Comparison of ENCODE assay signal across 8 mouse cellular contexts in the genomic region with DNA sequence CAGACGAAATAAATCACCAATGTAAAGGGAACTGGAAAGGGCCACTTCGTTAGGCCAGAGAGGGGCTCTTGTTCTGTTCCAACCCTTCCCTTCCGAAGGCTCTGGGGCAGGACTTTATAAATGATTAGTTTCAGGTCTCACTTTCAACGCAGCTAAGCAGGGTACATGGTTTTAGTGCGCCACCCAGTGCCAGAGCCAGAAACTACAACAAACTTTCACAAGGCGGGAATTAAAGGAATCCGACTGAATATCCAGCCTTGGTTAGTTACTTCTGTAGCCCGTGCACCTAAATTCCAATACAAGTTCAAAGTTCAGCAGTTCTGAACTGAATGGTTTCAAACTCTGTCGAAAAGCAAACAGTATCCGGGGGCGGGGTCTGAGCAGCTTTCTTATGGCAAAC. TPM values are rescaled to one million over a fixed set of nuclear protein-coding genes. Genes with fewer than 3 reads are reported as not detected.
DNase-seq lines count a peak whose midpoint lies in the region; ATAC-seq lines count a peak whose summit lies in the region.

No protein-coding gene starts in this region.

- no peaks in the 10 kb centered on the region for H3K9me3 ChIP-seq in megakaryocyte, embryonic 14.5 days

- H3K4me3 ChIP-seq in megakaryocyte, embryonic 14.5 days (replicated peaks), result peak overlapping the region; percentile 80

- ATAC-seq in activated CD4-positive, CD25-positive, alpha-beta regulatory T cell, adult 4 months, result peak; percentile 28
- no peak for ATAC-seq in erythroid progenitor cell, adult 5-6 weeks (replicated peaks; ENCODE audit: low FRiP score, poor library complexity, severe bottlenecking)

- H3K36me3 ChIP-seq in megakaryocyte, embryonic 14.5 days (replicated peaks; ENCODE audit: low read length), result no peaks in the 10 kb centered on the region

- peak; percentile 85 to 89 for DNase-seq in cerebellum, postnatal 10 days
- peak; percentile 86 to 88 for DNase-seq in frontal cortex, postnatal 36 days (ENCODE audit: low spot score in 2 of 2)
- DNase-seq in hindlimb bud, embryonic 11.5 days (ENCODE audit: extremely low spot score, low read depth, low spot score), result peak; percentile 86
- DNase-seq in left cerebral cortex, postnatal 10 days (ENCODE audit: extremely low spot score in 1 of 2, low spot score in 2 of 2), result peak; percentile 69 to 70
- peak; percentile 79 for DNase-seq in right cerebral cortex, postnatal 25 days

- peaks cover 5% of the 10 kb centered on the region for H3K4me1 ChIP-seq in megakaryocyte, embryonic 14.5 days

- intact Hi-C loops in left cerebral cortex, postnatal 10 days (cut with DNase I), result loop anchor here (2.0 kb wide), 1 partner anchor 172 kb away; the partner anchor contains the start of gene Rgs4

- H3K27me3 ChIP-seq in megakaryocyte, embryonic 14.5 days (replicated peaks), result peaks cover 20% of the 10 kb centered on the region

RNA-seq across cellular contexts. Expression of gene Ccdc190, which starts 9.2 kb away (rescaled TPM):
- polyA plus RNA-seq in activated CD4-positive, CD25-positive, alpha-beta regulatory T cell, adult 4 months (2017; shearing (Covaris generic)), result not detected
- total RNA-seq in left cerebral cortex, postnatal 10 days (2021), result 10 to 100 TPM in 1 of 2 experiments, 1 to 10 TPM in 1; 7.8 to 11.0 TPM
- 2.7 TPM in 1 of 2 replicates, not detected in the other for polyA plus RNA-seq in megakaryocyte, embryonic 14.5 days (2012; ENCODE audit: insufficient read depth, low replicate concordance)
- not detected in 2 replicates for total RNA-seq in erythroid progenitor cell, adult 5-6 weeks (2015; ENCODE audit: low replicate concordance)
- total RNA-seq in erythroid progenitor cell, adult 5-6 weeks (2017; ENCODE audit: low replicate concordance), result not detected in 2 replicates

RNA-seq across cellular contexts. Expression of gene Hsd17b7, which starts 49.8 kb away (rescaled TPM):
- polyA plus RNA-seq in activated CD4-positive, CD25-positive, alpha-beta regulatory T cell, adult 4 months (2017; shearing (Covaris generic)), result 10 to 100 TPM in 1 of 2 experiments, 1 to 10 TPM in 1; 6.2 to 12.0 TPM
- 10 to 100 TPM; 18.8 to 19.5 TPM for total RNA-seq in left cerebral cortex, postnatal 10 days (2021)
- polyA plus RNA-seq in megakaryocyte, embryonic 14.5 days (2012; ENCODE audit: insufficient read depth, low replicate concordance), result 1.8 TPM in 1 of 2 replicates, not detected in the other
- total RNA-seq in erythroid progenitor cell, adult 5-6 weeks (2015; ENCODE audit: low replicate concordance), result 4.0 TPM in 1 of 2 replicates, not detected in the other
- 0.45 and 0.77 TPM in 2 replicates for total RNA-seq in erythroid progenitor cell, adult 5-6 weeks (2017; ENCODE audit: low replicate concordance)

Comparison
In these comparisons a context has a peak if more than half of its experiments do, and no peak if none do; other contexts are left out.
1. RNA of gene Ccdc190, which starts 9.2 kb away (total RNA-seq): 7.8 to 11.0 TPM in left cerebral cortex, postnatal 10 days; not detected in erythroid progenitor cell, adult 5-6 weeks; every median in the first group is over 4 times any median in the second.
2. Peak in every context shown above with its lines, with median percentiles within 50 percentile points of each other: DNase-seq.